Mouse (Mus musculus) thymus, postnatal 10 days (tissue): ENCODE results near the gene Sorl1.

Source experiments
- DNase-seq, 2 experiments: peaks; one replicate each; pipeline ENCODE4 v3.0.0; 2021; ENCODE audit warnings: low spot score in 2 of 2

Sorl1 gene

DNA sequence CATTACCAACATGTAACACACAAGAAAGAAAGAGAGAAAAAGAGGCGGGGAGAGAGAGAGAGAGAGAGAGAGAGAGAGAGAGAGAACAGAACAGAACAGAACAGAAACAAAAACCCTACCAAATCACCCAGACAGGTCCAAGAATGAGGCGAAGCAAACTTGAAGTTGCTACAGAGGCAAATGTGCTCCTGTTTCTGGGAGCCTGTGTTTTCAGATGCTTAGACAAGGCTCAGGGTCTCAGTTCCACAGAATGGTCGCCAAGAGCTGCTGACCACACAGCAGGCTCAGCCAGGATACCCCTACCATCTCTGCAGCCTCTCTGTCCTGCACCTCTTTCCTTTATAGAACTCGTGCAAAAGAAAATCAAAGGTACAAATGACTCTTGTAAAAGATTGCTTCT is 205.9 kb downstream of the Sorl1 start:
- DNase-seq: no peak

GRCm38 (mm10) chr9:41915571-41915970 is 208.5 kb downstream of the Sorl1 start:
- DNase-seq: no peak
